Mouse (Mus musculus) kidney, adult 2 months (tissue): ENCODE results near the gene Pagr1b. TPM values are rescaled to one million over a fixed set of nuclear protein-coding genes. Genes with fewer than 3 reads are reported as not detected.

Source experiments
- DNase-seq: peaks from one replicate; pipeline ENCODE4 v3.0.0; 2021
- H3K27ac ChIP-seq: fragments of 200-500 bp; 2 replicates; pipeline ENCODE4 v1.5.1; 2012; ENCODE audit warnings: low read depth, low read length, control low read depth, inconsistent platforms; ENCODE audit not compliant: insufficient read depth
- H3K27me3 ChIP-seq: fragments of 200-500 bp; replicated peaks from 2 replicates; pipeline ENCODE4 v1.6.1; 2012; ENCODE audit warnings: mild to moderate bottlenecking, moderate library complexity, low read length, inconsistent platforms; ENCODE audit not compliant: control insufficient read depth, insufficient read depth
- H3K36me3 ChIP-seq: fragments of 200-500 bp; 2 replicates; pipeline ENCODE4 v1.6.1; 2012; ENCODE audit warnings: mild to moderate bottlenecking, moderate library complexity, low read length, inconsistent platforms; ENCODE audit not compliant: control insufficient read depth, insufficient read depth
- H3K4me1 ChIP-seq: fragments of 200-500 bp; 2 replicates; pipeline ENCODE4 v1.6.1; 2011; ENCODE audit warnings: low read length; ENCODE audit not compliant: control insufficient read depth, insufficient read depth
- H3K4me3 ChIP-seq: fragments of 200-500 bp; 2 replicates; pipeline ENCODE4 v1.5.1; 2011; ENCODE audit warnings: mild to moderate bottlenecking, low read depth, low read length, control low read depth; ENCODE audit not compliant: insufficient read depth
- CTCF ChIP-seq: fragments of 200-500 bp; conservative IDR thresholded peaks from 2 replicates; pipeline ENCODE4 v1.5.1; 2011; ENCODE audit warnings: low read depth, mild to moderate bottlenecking, control low read depth, low read length, moderate library complexity, mixed read lengths; ENCODE audit not compliant: insufficient read depth, insufficient read length
- POLR2A ChIP-seq: fragments of 200-500 bp; IDR thresholded peaks from one replicate; pipeline ENCODE4 v1.6.1; 2011; ENCODE audit warnings: low read depth, low read length, control low read depth
- WGBS: fragments of 180-500 bp; shearing (Covaris S2); methylation state at CpG from one replicate; pipeline ENCODE4 v1.1.7; 2018; 5-methylcytosine and 5-hydroxymethylcytosine counted together
- polyA plus RNA-seq: library from polyadenylated mRNA; depleted of rRNA; stranded (reverse); fragments of >200 nt; gene quantifications from 2 replicates; pipeline ENCODE4 v1.2.3, GENCODE M21; 2012

The Pagr1b gene
- polyA plus RNA-seq, 1 experiment: 1.3 TPM

DNA sequence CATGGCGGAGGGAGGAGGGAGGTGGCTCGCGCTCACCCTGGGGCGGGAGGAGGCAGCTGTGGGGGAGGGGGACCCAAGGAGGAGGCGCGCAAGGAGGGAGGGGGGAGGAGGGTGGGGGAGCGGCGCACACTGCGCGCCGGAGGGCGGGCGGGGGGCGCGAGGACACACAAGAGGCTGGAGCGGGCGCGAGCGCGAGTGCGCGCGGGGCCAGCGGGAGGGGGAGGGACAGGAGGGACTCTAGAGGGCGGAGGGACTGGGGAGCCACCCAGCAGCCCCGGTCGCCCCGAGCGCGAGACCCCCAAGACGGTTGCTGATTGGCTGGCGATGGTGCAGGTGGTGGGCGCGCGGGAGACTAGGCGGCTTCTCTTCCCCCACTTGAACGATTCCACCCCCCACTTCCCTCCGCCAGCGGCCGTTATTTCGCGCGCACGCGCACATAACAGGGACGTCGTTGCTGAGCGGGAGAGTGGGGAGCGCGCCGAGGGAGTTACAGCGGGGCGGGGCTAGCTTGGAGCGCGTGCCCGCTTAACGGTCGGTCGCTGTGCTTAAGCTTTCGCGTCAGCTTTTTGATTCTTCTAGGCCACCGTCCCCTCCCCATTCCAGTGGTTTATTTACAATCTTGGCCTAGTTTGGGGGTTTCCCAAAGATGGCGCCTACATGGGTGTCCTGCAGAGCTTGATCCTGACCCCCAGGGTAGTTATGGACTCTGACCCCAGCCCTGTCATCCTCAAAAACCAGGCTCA, 10.9 kb upstream of the Pagr1b start, which contains the start of gene Maz:
Gene Maz (minus strand): TSS at position 54 of the 743 bp plus-strand sequence.
- WGBS: under 1% methylated on average over 48 of the region's 63 CpGs
- no peaks in the 10 kb centered on the region for H3K36me3 ChIP-seq

DNA sequence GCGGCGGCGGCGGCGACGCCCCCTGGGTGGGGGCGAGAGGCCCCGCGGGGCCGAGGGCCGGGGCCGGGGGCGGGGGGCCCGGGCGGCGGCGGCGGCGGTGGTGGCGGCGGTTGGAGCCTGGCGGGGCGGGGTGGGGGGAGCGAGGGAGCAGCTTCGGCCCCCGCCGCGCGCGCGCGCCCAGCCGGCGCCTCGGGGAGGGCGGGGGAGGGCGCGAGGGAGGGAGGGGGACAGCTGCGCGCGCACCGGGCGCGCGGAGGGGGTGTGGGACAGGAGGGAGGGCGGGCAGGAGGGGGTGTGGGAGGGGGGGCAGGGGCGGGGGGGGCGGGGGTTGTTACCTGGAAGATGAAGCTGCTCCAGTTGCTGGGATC, 10.3 kb upstream of the Pagr1b start:
- Histone ChIP-seq H3K4me1 (peaks cover 15% of the 10 kb centered on the region), H3K27ac (no peak overlapping the region), H3K27me3 (no peaks in the 10 kb centered on the region), H3K4me3 (peak overlapping the region; percentile 84), H3K36me3 (no peaks in the 10 kb centered on the region)
- DNase-seq: no peak
- 2% methylated on average over 28 of the region's 48 CpGs for WGBS
- TF ChIP-seq POLR2A: no peak

More for the DNA sequence above, 10.9 kb upstream of the Pagr1b start, which contains the start of gene Maz:
- no peaks in the 10 kb centered on the region for H3K27me3 ChIP-seq
- TF ChIP-seq CTCF (no peak), POLR2A (no peak)
- H3K4me1 ChIP-seq: peaks cover 15% of the 10 kb centered on the region
- peak within 1 kb of the TSS; percentile 97 for H3K27ac ChIP-seq
- DNase-seq: peak; percentile 100
- peak within 1 kb of the TSS; percentile 84 for H3K4me3 ChIP-seq

DNA sequence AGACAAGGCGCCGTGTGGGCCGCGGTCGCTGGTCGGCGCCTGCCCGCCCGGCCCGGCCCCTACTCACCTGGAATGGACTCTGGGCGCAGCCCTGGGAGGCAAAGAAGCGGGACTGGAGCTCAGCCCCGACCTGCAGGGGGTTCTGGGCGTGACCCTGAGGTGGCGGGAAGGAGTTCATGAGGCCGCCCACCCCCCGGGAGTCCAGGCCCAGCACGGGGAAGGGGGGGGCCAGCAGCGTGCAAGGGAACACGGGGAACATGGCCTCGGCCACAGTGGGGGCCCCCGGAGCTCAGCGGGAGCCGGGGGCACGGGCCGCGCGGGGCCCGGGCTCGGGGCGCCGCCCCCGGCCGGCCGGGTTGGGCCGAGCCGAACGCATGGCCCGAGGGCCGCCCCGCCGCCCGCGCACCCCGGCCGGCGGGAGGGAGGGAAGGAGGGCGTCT, 9.9 kb upstream of the Pagr1b start:
- no peak for TF ChIP-seq POLR2A
- no peak for TF ChIP-seq CTCF
- H3K4me3 ChIP-seq: peak overlapping the region; percentile 84
- no peaks in the 10 kb centered on the region for H3K27me3 ChIP-seq
- peak overlapping the region; percentile 97 for H3K27ac ChIP-seq
- under 1% methylated on average over 45 of the region's 48 CpGs for WGBS
- peaks cover 15% of the 10 kb centered on the region for H3K4me1 ChIP-seq
- H3K36me3 ChIP-seq: no peaks in the 10 kb centered on the region
- peak; percentile 84 for DNase-seq

DNA sequence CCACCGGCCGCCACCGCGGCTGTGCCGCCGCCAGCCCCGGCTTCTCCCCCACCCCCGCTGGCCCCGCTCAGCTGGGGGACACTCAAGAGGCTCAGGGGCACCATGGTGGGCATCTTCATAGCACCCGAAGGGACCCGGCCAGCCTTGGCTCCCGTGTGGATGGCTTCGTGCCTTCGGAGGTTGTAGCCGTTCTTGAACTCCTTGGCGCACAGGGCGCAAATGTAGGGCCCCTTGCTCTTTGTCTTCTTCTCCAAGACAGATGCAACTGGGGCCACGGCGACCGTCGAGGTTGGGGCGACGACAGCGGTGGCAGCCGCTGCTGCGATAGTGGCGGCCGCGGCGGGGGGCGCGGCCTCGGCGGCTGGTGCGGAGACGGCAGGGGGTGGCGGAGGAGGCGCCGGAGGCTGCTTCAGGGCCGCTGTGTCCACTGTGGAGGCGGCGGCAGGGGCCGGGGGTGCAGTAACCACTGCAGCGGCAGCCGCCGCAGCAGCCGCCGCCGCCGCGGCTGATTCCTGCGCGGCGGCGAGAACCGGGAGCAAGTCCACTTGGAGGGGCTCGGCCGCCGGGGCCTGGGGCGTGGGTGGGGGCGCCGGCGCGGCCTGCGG, 9.4 kb upstream of the Pagr1b start:
- peaks cover 15% of the 10 kb centered on the region for H3K4me1 ChIP-seq
- H3K36me3 ChIP-seq: no peaks in the 10 kb centered on the region
- no peaks in the 10 kb centered on the region for H3K27me3 ChIP-seq
- DNase-seq: peak; percentile 54
- peak overlapping the region; percentile 84 for H3K4me3 ChIP-seq
- under 1% methylated on average over 65 of the region's 65 CpGs for WGBS
- peak overlapping the region; percentile 97 for H3K27ac ChIP-seq
- no peak for TF ChIP-seq CTCF
- TF ChIP-seq POLR2A: no peak

DNA sequence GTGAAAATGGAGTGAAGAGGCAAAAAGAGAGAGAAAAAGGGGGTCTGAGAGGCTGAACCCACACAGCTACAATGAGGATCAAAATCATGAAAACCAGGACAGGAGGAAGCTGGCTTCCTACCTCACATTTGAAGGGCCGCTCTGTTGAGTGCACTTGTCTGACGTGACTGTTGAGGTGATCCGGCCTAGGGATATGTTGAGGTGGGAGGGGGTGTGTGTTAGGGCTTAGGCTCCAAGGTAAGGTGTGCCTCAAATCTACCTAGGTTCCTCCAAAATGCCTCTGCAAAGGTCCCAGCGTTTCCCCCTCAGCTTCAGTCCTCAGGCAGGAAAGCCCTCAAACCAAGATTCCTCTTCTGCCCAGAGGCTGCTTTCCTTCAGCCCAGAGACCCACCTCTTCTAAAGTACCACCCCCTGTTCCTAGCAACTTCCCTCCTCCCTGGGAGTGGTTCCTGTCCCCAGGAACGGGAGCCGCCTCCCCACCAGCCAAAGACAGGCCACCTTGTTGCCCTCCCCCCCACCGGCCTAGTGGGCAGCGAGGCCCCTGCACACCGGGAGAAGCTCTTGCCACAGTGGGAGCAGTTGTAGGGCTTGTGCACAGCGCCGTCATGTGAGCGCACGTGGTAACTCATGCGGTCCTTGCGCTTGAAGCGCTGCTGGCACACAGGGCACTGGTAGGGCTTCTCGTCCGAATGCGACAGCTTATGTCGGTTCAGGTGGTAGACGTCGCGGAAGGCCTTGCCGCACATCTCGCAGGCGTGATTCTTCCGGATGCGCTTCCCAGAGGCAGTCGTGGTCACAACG, 8.7 kb upstream of the Pagr1b start:
- 2% methylated on average over 30 of the region's 30 CpGs for WGBS
- Histone ChIP-seq H3K36me3 (no peaks in the 10 kb centered on the region), H3K4me3 (peak overlapping the region; percentile 84), H3K4me1 (peaks cover 15% of the 10 kb centered on the region), H3K27ac (peak overlapping the region; percentile 71), H3K27me3 (no peaks in the 10 kb centered on the region)
- DNase-seq: peak; percentile 90
- TF ChIP-seq CTCF: peak; percentile 79
- TF ChIP-seq POLR2A: peak; percentile 67

DNA sequence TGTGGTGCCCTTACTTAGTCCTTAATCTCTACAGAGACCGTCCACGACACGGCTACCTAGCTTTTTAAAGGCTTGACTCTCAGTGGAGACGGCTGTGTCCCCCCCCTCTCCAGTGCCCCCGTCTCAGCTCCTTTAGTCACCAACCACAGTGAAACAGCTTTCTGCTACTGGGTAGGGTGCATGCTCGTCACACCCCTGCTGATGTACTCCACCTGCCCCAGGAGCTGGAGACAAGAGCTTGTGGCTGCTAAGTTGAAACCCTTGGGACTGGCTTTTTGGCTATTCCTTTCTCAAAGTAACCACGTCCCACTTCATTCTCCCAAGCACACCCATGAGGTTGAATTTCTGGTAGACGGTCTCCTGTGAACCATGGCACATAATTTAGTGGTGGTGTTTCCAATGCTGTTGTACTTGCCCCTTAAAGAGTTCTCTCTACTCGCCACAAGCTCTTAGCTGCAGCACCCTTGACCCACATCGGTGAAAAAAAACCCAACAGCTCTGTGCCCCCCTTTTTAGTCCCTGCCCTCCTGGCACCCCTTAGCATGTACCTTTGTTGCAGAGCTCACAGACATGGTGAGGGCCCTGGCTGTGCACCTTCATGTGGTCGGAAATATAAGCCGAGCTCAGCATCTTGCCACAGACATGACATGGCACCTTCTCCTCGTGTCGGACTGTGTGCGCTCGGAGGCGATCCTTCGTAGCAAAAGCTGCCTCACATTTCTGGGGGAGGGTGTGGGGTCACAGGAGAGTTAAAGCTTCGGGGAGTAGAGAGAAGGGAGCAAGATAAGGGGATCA, 7.8 kb upstream of the Pagr1b start:
- TF ChIP-seq CTCF (no peak), POLR2A (no peak)
- H3K4me1 ChIP-seq: peaks cover 15% of the 10 kb centered on the region
- no peak overlapping the region for H3K27ac ChIP-seq
- DNase-seq: no peak
- no peaks in the 10 kb centered on the region for H3K27me3 ChIP-seq
- WGBS: 31% methylated on average over 19 of the region's 19 CpGs
- H3K4me3 ChIP-seq: peak overlapping the region; percentile 26; the same call in 1 of the 2 replicates
- no peaks in the 10 kb centered on the region for H3K36me3 ChIP-seq
